Mouse (Mus musculus): ENCODE results near the gene Cd177.

DNA sequence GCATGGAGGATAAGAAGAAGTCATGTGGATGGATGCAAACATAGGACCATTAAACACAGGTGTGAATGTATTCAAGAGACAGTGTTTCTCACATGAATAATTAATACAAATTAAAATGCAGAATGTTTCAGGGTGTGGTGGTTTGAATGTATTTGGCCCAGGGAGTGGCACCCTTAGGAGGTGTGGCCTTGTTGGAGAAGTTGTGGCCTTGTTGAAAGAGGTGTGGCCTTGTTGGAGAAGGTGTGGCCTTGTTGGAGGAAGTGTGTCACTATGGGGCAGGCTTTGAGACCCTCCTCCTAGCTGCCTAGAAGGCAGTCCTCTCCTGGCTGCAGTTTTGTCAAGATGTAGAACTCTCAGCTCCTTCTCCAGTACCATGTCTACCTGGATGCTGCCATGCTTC, 11.2 kb upstream of the Cd177 start:
- TF ChIP-seq CTCF (IDR thresholded peaks at IDR 0.05; ENCODE audit: low read depth, low read length) (no peak), POLR2A (IDR thresholded peaks at IDR 0.05; ENCODE audit: extremely low read depth, insufficient read depth, low read length) (no peak)

Data from liver, adult 2 months (tissue).